Mouse (Mus musculus): ENCODE data around the gene Hmcn1. TPM values are rescaled to one million over a fixed set of nuclear protein-coding genes. Genes with fewer than 3 reads are reported as not detected.

Gene Hmcn1
- not detected in 2 replicates for polyA plus RNA-seq (2012)

DNA sequence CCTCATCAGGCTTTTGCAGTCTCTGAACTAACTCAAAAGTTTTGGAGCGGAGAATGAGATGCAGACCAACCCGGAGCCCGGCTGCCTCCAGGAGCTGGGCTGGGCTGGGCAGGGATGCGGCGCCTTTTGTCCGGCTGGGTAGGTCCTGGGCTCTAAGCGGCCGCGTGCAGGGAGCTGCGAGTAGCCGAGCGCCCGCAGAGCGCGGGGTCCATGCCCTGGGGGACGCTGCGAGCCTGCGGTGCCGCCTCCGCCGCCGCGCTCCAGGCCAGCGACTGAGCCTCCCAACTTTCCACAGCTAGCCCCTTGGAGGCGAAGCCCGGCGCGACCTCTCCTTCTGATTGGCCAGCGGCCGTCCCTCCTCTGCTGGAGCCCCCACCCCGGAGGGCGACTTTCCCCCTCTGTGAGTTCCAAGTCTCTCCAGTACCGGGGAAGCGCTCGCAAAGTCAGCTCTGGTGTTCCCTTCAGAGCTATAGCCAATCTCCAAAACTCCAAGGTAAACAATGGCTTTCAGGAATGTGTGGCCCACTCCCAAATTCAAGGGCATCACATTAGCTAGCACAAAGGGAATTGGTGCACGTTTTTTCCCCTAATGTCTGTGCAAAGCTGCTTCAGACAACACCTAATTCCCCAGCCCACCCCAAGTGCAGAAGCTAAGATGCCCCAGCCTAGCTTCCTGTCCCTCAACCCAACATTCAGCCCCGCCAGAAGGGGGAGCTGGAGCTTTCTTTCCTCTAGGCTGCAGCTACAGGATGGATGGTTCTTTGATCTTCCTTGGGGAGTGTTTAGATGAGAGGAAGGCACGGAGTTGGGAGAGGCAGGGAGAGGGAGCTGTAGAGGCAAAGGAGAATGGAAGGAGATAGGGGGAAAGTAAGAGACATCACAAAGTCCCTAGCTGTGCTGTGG, at the start of gene Hmcn1:
Hmcn1 (minus strand) TSS at position 274 of the 903 bp plus-strand sequence.
- no peak for TF ChIP-seq GATA1 (IDR thresholded peaks at IDR 0.05; ENCODE audit: low read length)

DNA sequence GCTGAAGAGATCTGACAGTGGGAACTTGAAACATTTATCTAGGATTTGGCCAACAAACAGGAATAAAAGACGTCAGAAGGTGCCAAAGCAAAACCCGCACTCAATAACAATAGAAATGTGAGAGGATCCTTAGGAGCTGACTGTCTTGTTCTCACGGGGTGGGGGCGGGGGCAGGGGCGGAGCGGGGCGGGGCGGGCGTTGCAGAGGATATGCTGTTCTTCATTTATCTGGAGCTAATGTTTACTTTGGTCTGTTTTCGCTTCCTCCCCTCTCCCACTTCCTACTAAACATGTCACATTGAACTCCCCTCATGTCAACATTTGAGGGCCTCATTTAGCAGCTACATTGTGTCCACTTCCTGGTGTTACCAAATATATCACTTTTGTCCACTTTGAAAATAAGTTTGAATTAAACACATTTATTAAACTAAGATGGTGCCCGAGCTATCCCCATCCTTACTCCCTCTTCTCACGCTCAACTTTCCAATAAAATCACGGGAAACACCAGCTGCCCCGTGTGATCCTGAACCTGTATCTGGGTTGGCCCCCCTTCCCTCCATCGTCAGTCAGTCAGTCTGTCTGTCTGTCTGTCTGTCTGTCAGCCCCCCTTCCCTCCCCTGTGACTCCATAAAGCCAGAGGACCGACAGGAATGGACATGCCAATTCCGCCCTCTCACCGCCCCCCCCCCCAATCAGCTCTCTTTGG, 47.9 kb upstream of the Hmcn1 start:
- Histone ChIP-seq H3K4me3 (replicated peaks) (peak overlapping the region; percentile 8), H3K4me1 (ENCODE audit: control insufficient read depth) (peaks cover 6% of the 10 kb centered on the region), H3K9me3 (ENCODE audit: control insufficient read depth, low read length) (no peaks in the 10 kb centered on the region), H3K36me3 (ENCODE audit: control insufficient read depth) (no peaks in the 10 kb centered on the region), H3K27me3 (ENCODE audit: control insufficient read depth) (no peaks in the 10 kb centered on the region)
- TF ChIP-seq TAL1 (IDR thresholded peaks at IDR 0.05; ENCODE audit: low read length) (no peak), GATA1 (IDR thresholded peaks at IDR 0.05; ENCODE audit: low read length) (no peak)

More for the DNA sequence above, at the start of gene Hmcn1:
- Histone ChIP-seq H3K36me3 (ENCODE audit: control insufficient read depth) (no peaks in the 10 kb centered on the region), H3K4me3 (replicated peaks) (peak within 1 kb of the TSS; percentile 20), H3K9me3 (ENCODE audit: control insufficient read depth, low read length) (no peaks in the 10 kb centered on the region), H3K27me3 (ENCODE audit: control insufficient read depth) (peaks cover 24% of the 10 kb centered on the region), H3K4me1 (ENCODE audit: control insufficient read depth) (no peaks in the 10 kb centered on the region)

GRCm38 (mm10) chr1:151040290-151040689, 47.1 kb upstream of the Hmcn1 start:
- H3K27me3 ChIP-seq (ENCODE audit: control insufficient read depth): no peaks in the 10 kb centered on the region
- no peaks in the 10 kb centered on the region for H3K36me3 ChIP-seq (ENCODE audit: control insufficient read depth)
- peaks cover 8% of the 10 kb centered on the region for H3K4me1 ChIP-seq (ENCODE audit: control insufficient read depth)
- TF ChIP-seq TAL1 (IDR thresholded peaks at IDR 0.05; ENCODE audit: low read length) (no peak), GATA1 (IDR thresholded peaks at IDR 0.05; ENCODE audit: low read length) (no peak)
- H3K4me3 ChIP-seq (replicated peaks): no peak overlapping the region
- no peaks in the 10 kb centered on the region for H3K9me3 ChIP-seq (ENCODE audit: control insufficient read depth, low read length)

- H3K27me3 ChIP-seq (ENCODE audit: control insufficient read depth): no peaks in the 10 kb centered on the region
- H3K4me3 ChIP-seq (replicated peaks): no peak overlapping the region
- no peaks in the 10 kb centered on the region for H3K36me3 ChIP-seq (ENCODE audit: control insufficient read depth)
- peaks cover 8% of the 10 kb centered on the region for H3K4me1 ChIP-seq (ENCODE audit: control insufficient read depth)
- TF ChIP-seq TAL1 (IDR thresholded peaks at IDR 0.05; ENCODE audit: low read length) (no peak), GATA1 (IDR thresholded peaks at IDR 0.05; ENCODE audit: low read length) (no peak)
- H3K9me3 ChIP-seq (ENCODE audit: control insufficient read depth, low read length): no peaks in the 10 kb centered on the region
These were observed 46.0 kb upstream of the Hmcn1 start for GRCm38 (mm10) chr1:151039189-151039588.

DNA sequence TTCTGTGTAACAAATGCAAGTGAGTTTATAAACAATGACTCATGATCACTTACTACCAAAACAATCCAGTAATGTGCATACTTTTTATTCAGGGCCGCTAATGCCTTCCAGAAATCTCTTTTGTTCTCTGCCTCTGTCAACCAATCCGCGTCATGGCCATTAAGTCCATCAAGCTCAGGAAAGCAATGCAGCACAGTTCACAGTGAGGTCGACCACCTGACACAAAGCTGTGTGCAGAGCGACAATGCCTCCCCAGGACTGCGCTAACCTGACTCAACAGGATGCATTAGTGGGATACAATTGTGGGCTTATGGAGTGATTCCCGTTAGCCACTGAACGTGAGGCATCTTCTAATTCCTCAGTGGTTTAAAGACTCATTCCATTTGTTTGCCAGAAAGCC, 45.3 kb upstream of the Hmcn1 start:
- TF ChIP-seq TAL1 (IDR thresholded peaks at IDR 0.05; ENCODE audit: low read length) (no peak), GATA1 (IDR thresholded peaks at IDR 0.05; ENCODE audit: low read length) (no peak)
- H3K9me3 ChIP-seq (ENCODE audit: control insufficient read depth, low read length): no peaks in the 10 kb centered on the region
- no peak overlapping the region for H3K4me3 ChIP-seq (replicated peaks)
- H3K4me1 ChIP-seq (ENCODE audit: control insufficient read depth): peaks cover 8% of the 10 kb centered on the region
- no peaks in the 10 kb centered on the region for H3K36me3 ChIP-seq (ENCODE audit: control insufficient read depth)
- no peaks in the 10 kb centered on the region for H3K27me3 ChIP-seq (ENCODE audit: control insufficient read depth)

- Histone ChIP-seq H3K4me3 (replicated peaks) (no peak overlapping the region), H3K9me3 (ENCODE audit: control insufficient read depth, low read length) (no peaks in the 10 kb centered on the region), H3K4me1 (ENCODE audit: control insufficient read depth) (peaks cover 8% of the 10 kb centered on the region), H3K36me3 (ENCODE audit: control insufficient read depth) (no peaks in the 10 kb centered on the region), H3K27me3 (ENCODE audit: control insufficient read depth) (no peaks in the 10 kb centered on the region)
- TF ChIP-seq GATA1 (IDR thresholded peaks at IDR 0.05; ENCODE audit: low read length) (no peak), TAL1 (IDR thresholded peaks at IDR 0.05; ENCODE audit: low read length) (no peak)
These were observed 43.3 kb upstream of the Hmcn1 start for GRCm38 (mm10) chr1:151036405-151036985.

- Histone ChIP-seq H3K4me1 (ENCODE audit: control insufficient read depth) (peaks cover 4% of the 10 kb centered on the region; the same call in 1 of the 2 replicates), H3K9me3 (ENCODE audit: control insufficient read depth, low read length) (no peaks in the 10 kb centered on the region), H3K36me3 (ENCODE audit: control insufficient read depth) (no peaks in the 10 kb centered on the region), H3K27me3 (ENCODE audit: control insufficient read depth) (no peaks in the 10 kb centered on the region), H3K4me3 (replicated peaks) (no peak overlapping the region)
- no peak for TF ChIP-seq TAL1 (IDR thresholded peaks at IDR 0.05; ENCODE audit: low read length)
- no peak for TF ChIP-seq GATA1 (IDR thresholded peaks at IDR 0.05; ENCODE audit: low read length)
These were observed 42.5 kb upstream of the Hmcn1 start for GRCm38 (mm10) chr1:151035766-151036165.

GRCm38 (mm10) chr1:151034993-151035592, 41.9 kb upstream of the Hmcn1 start:
- H3K4me1 ChIP-seq (ENCODE audit: control insufficient read depth): peaks cover 2% of the 10 kb centered on the region; the same call in 1 of the 2 replicates
- H3K4me3 ChIP-seq (replicated peaks): no peak overlapping the region
- no peaks in the 10 kb centered on the region for H3K36me3 ChIP-seq (ENCODE audit: control insufficient read depth)
- no peaks in the 10 kb centered on the region for H3K27me3 ChIP-seq (ENCODE audit: control insufficient read depth)
- no peak for TF ChIP-seq TAL1 (IDR thresholded peaks at IDR 0.05; ENCODE audit: low read length)
- no peak for TF ChIP-seq GATA1 (IDR thresholded peaks at IDR 0.05; ENCODE audit: low read length)
- no peaks in the 10 kb centered on the region for H3K9me3 ChIP-seq (ENCODE audit: control insufficient read depth, low read length)
